Mouse (Mus musculus): ENCODE measurements around the gene Fhdc1. TPM values are rescaled to one million over a fixed set of nuclear protein-coding genes. Genes with fewer than 3 reads are reported as not detected.

Gene Fhdc1
- polyA plus RNA-seq, 1 experiment from 2014 or later: 59.2 TPM

Other genes with a start within 250 kb of the Fhdc1 start
- gene Trim2, start 173.6 kb downstream of the Fhdc1 start, polyA plus RNA-seq (2015; fragmentation: Nextera tagmentation; extraction: Ambion mirVana): 6.3 and 6.4 TPM in 2 replicates
- 9.6 and 10.4 TPM in 2 replicates for gene Arfip1, start 102.2 kb upstream of the Fhdc1 start, polyA plus RNA-seq (2015; fragmentation: Nextera tagmentation; extraction: Ambion mirVana)
- 0.05 TPM in 1 of 2 replicates, not detected in the other for gene Tigd4, start 113.1 kb upstream of the Fhdc1 start, polyA plus RNA-seq (2015; fragmentation: Nextera tagmentation; extraction: Ambion mirVana)
- 2.2 and 2.8 TPM in 2 replicates for gene Tmem154, start 185.8 kb upstream of the Fhdc1 start, polyA plus RNA-seq (2015; fragmentation: Nextera tagmentation; extraction: Ambion mirVana)